Mouse (Mus musculus) layer of hippocampus, adult 2 months (tissue): ENCODE results near the gene Cgnl1. TPM values are rescaled to one million over a fixed set of nuclear protein-coding genes. Genes with fewer than 3 reads are reported as not detected.

ENCODE experiments used
- DNase-seq, 2 experiments: peaks; one replicate each; pipeline ENCODE4 v3.0.0; 2022; ENCODE audit warnings: low spot score in 2 of 2
- H3K27ac ChIP-seq: fragments of 200-600 bp; 2 replicates; pipeline ENCODE4 v1.8.1; 2022
- H3K4me3 ChIP-seq: fragments of 200-600 bp; 2 replicates; pipeline ENCODE4 v1.8.1; 2022; ENCODE audit warnings: mild to moderate bottlenecking
- CTCF ChIP-seq: fragments of 200-600 bp; conservative IDR thresholded peaks from 2 replicates; pipeline ENCODE4 v1.8.1; 2022; ENCODE audit warnings: antibody characterized with exemption, mild to moderate bottlenecking, moderate library complexity
- total RNA-seq, 2 experiments: library from RNA; stranded (reverse); gene quantifications; 2 replicates each; pipeline ENCODE4 v1.2.3; 2021

The Cgnl1 gene
- total RNA-seq, 2 experiments from 2014 or later: 6.6 to 7.9 TPM

GRCm38 (mm10) chr9:71733559-71733958, 37.8 kb downstream of the Cgnl1 start:
- no peak for DNase-seq
- no peak for TF ChIP-seq CTCF
- H3K27ac ChIP-seq: no peak overlapping the region
- no peak overlapping the region for H3K4me3 ChIP-seq

DNA sequence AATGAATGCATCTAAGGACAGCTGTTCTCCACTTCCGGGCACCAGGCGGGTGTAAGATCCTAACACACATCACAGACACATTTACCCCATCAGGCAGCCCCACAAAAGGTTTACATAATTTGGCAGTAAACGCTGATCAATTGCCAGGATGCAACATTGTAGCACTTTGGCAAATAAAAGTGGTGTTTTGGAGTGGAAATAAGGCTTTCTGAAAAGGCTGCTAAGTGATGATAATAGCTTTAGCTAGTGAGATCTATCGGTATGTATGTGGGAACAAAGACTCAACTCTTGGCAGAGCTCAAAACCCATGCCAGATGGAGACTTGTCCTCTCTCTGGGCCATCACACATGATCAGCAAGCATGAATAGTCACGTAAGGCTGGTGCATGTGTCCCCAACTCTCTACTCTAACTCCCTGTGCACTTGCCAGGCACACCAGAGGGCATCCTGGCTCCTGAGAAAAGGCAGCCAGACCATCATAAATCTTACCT, 42.5 kb downstream of the Cgnl1 start:
- Histone ChIP-seq H3K4me3 (no peak overlapping the region), H3K27ac (no peak overlapping the region)
- peak in 1 of 2 experiments; percentile 7 for DNase-seq
- no peak for TF ChIP-seq CTCF

GRCm38 (mm10) chr9:71727233-71727632, 44.2 kb downstream of the Cgnl1 start:
- DNase-seq: no peak
- no peak for TF ChIP-seq CTCF
- Histone ChIP-seq H3K27ac (no peak overlapping the region), H3K4me3 (no peak overlapping the region)

DNA sequence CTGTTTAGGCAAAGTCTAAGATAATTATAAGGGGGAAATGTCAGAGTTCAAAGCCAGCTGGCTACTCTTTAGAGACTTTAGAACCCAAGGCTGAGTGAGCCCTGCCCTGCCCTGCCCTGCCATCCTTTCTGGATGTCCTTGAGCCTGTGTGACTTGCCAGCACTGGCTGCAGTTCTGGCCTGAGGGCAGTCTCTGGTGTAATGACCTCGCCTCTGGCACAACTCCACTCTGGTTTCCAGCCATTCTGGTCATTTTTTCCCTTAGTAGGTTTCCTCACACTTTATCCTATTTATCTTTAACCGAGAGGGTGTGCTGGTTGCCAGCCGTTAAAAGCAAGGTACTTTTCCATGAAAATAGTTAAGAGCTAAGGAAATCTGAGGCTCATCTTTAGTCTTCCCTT, 45.3 kb downstream of the Cgnl1 start:
- TF ChIP-seq CTCF: no peak
- no peak overlapping the region for H3K27ac ChIP-seq
- H3K4me3 ChIP-seq: no peak overlapping the region
- DNase-seq: no peak

DNA sequence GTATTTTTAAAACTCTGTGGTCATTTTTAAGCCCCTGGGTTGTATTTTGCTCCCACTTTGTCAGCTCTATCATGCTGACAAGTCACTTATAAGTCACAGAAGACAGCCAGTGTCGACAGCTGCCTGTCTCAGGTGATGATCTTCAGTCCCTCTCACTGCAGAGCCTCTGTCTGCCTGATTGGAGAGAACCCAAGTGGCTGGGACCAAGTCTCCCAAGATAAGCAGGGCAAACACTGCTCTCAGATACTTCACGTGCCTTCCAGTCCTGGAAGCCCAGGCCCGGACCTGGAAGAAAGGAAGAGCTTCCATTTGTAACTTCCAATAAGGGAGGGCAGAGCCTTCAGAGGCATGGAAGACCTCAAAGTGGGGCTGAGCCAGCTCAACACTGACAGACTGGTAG, 49.0 kb downstream of the Cgnl1 start:
- Histone ChIP-seq H3K27ac (no peak overlapping the region), H3K4me3 (no peak overlapping the region)
- no peak for TF ChIP-seq CTCF
- no peak for DNase-seq

DNA sequence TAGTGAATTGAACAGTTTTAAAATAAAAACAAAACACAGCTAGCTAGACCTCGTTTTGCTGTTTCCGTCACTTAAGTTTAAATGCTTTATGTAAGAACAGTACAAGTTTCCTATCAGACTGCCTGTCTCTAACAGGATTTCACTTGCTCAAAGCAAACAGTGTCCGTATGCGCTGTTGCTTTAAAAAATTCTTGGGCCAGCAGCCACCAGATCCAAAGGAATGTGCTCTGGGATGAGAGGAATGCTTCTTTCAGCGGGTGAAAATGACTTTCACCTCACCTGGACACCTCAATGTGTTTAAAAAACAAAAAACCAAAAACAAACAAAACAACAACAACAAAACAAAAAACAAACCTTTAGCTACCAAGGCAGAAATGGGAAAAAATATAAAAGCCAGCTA, 54.4 kb downstream of the Cgnl1 start:
- Histone ChIP-seq H3K27ac (no peak overlapping the region), H3K4me3 (no peak overlapping the region)
- no peak for DNase-seq
- no peak for TF ChIP-seq CTCF

DNA sequence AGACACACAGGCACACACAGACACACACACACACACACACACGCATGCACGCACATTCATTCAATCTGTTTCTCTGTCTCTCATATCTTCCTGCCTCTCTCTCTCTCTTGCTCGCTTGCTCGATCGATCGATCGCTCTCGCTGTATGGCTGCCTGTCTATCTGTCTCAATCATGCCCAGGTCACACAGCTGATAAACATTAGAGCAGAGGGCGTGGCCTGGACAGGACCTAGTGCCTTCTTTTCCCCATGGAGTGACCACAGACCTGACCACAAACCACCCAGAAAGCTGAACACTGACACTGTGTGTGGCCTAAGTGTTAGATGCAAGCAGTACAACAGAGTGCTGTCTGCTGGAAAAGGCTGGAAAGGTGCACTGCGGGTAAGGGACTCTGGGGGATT, 60.6 kb downstream of the Cgnl1 start:
- Histone ChIP-seq H3K4me3 (no peak overlapping the region), H3K27ac (no peak overlapping the region)
- DNase-seq: no peak
- TF ChIP-seq CTCF: no peak

DNA sequence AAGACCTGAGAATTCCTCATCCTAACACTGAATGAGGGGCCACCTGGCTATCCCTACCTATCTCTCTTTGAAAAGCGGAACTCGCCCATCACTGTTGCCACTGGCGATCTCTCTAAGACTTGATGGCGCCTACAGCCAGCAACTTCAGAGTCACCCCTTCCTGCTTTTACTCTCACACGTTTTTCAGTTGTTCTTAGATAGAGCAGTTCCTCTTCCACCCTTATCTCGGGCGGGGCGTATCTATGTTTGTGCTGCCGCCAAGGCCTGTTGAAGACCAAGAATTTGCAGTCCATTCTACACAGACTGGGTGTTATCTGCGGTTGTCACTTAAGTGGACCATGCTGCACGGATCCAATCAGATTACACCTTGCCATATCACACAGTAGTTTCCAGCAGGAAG, 62.2 kb downstream of the Cgnl1 start:
- no peak for TF ChIP-seq CTCF
- no peak overlapping the region for H3K4me3 ChIP-seq
- no peak overlapping the region for H3K27ac ChIP-seq
- no peak for DNase-seq

DNA sequence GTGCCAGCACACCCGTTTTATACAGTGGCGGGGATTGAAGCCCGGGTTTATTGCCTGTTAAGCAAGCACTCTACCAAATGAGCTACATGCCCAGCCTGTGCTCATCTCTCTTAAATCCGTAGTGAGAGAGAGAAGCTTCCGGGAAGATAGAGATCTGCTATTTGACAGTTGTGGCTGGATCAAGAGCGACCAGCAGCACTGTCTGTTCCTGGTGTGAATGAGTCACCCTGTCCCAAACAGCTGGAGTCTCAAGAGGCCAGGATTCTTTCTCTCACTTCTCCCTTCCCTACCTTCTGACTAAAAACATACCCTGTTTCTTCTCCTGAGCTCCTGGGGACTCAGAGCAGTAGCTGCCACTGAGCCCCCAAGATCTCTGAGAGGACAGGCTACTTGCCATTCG, 63.4 kb downstream of the Cgnl1 start:
- no peak for TF ChIP-seq CTCF
- no peak overlapping the region for H3K4me3 ChIP-seq
- no peak overlapping the region for H3K27ac ChIP-seq
- no peak for DNase-seq

GRCm38 (mm10) chr9:71704332-71705014, 66.9 kb downstream of the Cgnl1 start:
- no peak overlapping the region for H3K27ac ChIP-seq
- no peak for TF ChIP-seq CTCF
- no peak for DNase-seq
- H3K4me3 ChIP-seq: no peak overlapping the region

DNA sequence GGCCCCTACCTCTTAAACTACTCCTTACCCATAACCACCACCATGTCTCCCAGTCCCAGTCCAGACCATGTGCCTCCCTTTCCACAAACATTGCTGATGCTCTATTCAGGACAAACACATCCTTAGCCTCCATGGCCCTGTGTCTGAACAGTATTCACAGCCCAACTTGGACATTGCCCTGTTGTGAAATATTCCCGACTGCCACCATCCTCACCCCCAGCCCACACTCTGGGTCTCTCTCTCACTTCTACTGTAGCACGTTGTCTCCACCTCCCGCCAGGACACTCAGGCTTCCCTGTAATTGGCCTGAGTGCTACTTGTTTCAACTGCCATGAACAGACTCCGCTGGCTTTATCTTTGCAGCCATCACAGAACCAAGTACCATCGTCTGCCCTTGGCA, 72.3 kb downstream of the Cgnl1 start:
- no peak for DNase-seq
- no peak overlapping the region for H3K4me3 ChIP-seq
- H3K27ac ChIP-seq: no peak overlapping the region
- no peak for TF ChIP-seq CTCF

- no peak for DNase-seq
- Histone ChIP-seq H3K4me3 (no peak overlapping the region), H3K27ac (no peak overlapping the region)
- no peak for TF ChIP-seq CTCF
Measured at GRCm38 (mm10) chr9:71698116-71698515, 73.3 kb downstream of the Cgnl1 start.

DNA sequence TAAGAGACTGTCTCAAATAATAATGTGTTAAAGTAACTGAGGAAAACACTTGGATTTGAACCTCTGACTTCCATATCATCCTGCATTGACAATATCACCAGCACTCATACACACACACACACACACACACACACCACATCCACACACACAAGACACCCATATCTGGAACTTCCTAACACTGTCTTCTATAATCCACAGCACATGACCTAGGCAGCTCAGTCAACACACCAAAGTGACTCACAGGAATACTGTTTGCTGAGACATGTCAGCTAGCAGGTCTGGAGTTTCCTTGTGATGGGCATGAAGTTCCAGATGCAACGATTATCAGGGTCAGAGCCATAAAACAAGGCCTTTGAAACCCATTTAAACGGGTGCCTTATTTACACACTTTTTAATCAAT, 74.2 kb downstream of the Cgnl1 start:
- TF ChIP-seq CTCF: no peak
- Histone ChIP-seq H3K4me3 (no peak overlapping the region), H3K27ac (no peak overlapping the region)
- no peak for DNase-seq

DNA sequence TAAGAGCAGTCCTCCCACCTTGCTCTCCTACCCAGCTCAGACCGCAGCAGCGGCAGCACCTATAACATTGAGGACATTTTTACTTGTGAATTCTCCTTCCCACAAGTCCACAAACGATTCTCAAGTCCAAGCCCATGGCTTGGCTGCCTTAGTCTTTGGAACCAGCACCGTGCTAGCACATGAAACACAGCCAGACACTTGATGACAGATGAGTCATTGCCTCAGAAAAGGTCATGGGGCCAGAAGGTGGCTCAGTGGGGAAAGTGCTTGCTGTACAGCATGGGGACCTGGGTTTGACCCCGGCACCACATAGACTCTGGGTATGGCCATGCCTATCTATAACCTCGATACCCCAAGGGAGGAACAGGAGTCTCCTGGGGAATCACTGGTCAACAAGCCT, 74.6 kb downstream of the Cgnl1 start:
- Histone ChIP-seq H3K4me3 (no peak overlapping the region), H3K27ac (no peak overlapping the region)
- no peak for TF ChIP-seq CTCF
- no peak for DNase-seq
